Mouse (Mus musculus) midbrain, postnatal 0 days (tissue): ENCODE results near the gene Zfhx3. TPM values are rescaled to one million over a fixed set of nuclear protein-coding genes. Genes with fewer than 3 reads are reported as not detected.

Experiments used
- ATAC-seq: fragments of 200-750 bp; cut with Nextera tagmentation; 2 replicates; pipeline ENCODE4 v1.8.0; 2017; ENCODE audit warnings: moderate number of reproducible peaks, mild to moderate bottlenecking, moderate TSS enrichment, moderate library complexity; ENCODE audit not compliant: low FRiP score
- DNase-seq: peaks from one replicate; pipeline ENCODE4 v3.0.0-alpha.2; 2015; ENCODE audit warnings: low spot score
- H3K27ac ChIP-seq: fragments of 300-500 bp; sonication (generic); 2 replicates; pipeline ENCODE4 v1.5.1; 2014; ENCODE audit warnings: low read depth, mild to moderate bottlenecking, low read length, mixed read lengths
- H3K27me3 ChIP-seq: fragments of 300-500 bp; sonication (generic); 2 replicates; pipeline ENCODE4 v1.6.1; 2014; ENCODE audit warnings: low read length, control low read depth, mixed read lengths; ENCODE audit not compliant: insufficient read depth
- H3K36me3 ChIP-seq: fragments of 300-500 bp; sonication (generic); 2 replicates; pipeline ENCODE4 v1.6.1; 2014; ENCODE audit warnings: low read length, control low read depth, mixed read lengths; ENCODE audit not compliant: insufficient read depth
- H3K4me1 ChIP-seq: fragments of 300-500 bp; sonication (generic); 2 replicates; pipeline ENCODE4 v1.6.1; 2014; ENCODE audit warnings: mild to moderate bottlenecking, control low read depth, antibody characterized with exemption, low read length, mixed read lengths; ENCODE audit not compliant: insufficient read depth
- H3K4me2 ChIP-seq: fragments of 300-500 bp; sonication (generic); 2 replicates; pipeline ENCODE4 v1.6.1; 2014; ENCODE audit warnings: low read depth, mild to moderate bottlenecking, low read length, mixed read lengths; ENCODE audit not compliant: poor library complexity, severe bottlenecking
- H3K4me3 ChIP-seq: fragments of 300-500 bp; sonication (generic); 2 replicates; pipeline ENCODE4 v1.5.1; 2014; ENCODE audit warnings: low read depth, mild to moderate bottlenecking, low read length, moderate library complexity
- H3K9ac ChIP-seq: fragments of 300-500 bp; sonication (generic); replicated peaks from 2 replicates; pipeline ENCODE4 v1.6.1; 2014; ENCODE audit warnings: mild to moderate bottlenecking, low read length, moderate library complexity, mixed read lengths; ENCODE audit not compliant: poor library complexity, severe bottlenecking
- H3K9me3 ChIP-seq: fragments of 300-500 bp; sonication (generic); 2 replicates; pipeline ENCODE4 v1.6.1; 2016; ENCODE audit warnings: low read length, control low read depth
- CTCF ChIP-seq: IDR thresholded peaks from 2 replicates; pipeline ENCODE4 v1.5.1; 2016; ENCODE audit warnings: antibody characterized with exemption, mild to moderate bottlenecking
- WGBS: fragments of 180-500 bp; shearing (Covaris S2); extraction: QIAGEN DNeasy Blood & Tissue Kit; methylation state at CpG from one replicate; pipeline ENCODE4 v1.1.7; 2014; 5-methylcytosine and 5-hydroxymethylcytosine counted together
- polyA plus RNA-seq: library from polyadenylated mRNA; unstranded; fragments of >200 nt; fragmentation: Nextera tagmentation; extraction: Ambion mirVana; gene quantifications from 2 replicates; pipeline ENCODE4 v1.2.1, GENCODE M21; 2015
- total RNA-seq: library from RNA; depleted of rRNA; stranded (reverse); fragments of >200 nt; gene quantifications from 2 replicates; pipeline ENCODE4 v1.2.3, GENCODE M21; 2014

Zfhx3 gene
- total and polyA plus RNA-seq, 2 experiments from 2014 or later, result 33.1 to 44.5 TPM

- WGBS, result 15% methylated on average over 5 of the region's 5 CpGs
- H3K4me2 ChIP-seq, result peak overlapping the region; percentile 99
- peak overlapping the region; percentile 100 for H3K9ac ChIP-seq
- no peaks in the 10 kb centered on the region for H3K36me3 ChIP-seq
- no peaks in the 10 kb centered on the region for H3K27me3 ChIP-seq
- H3K9me3 ChIP-seq, result no peaks in the 10 kb centered on the region
- peak overlapping the region; percentile 91 for H3K4me3 ChIP-seq
- no peak for TF ChIP-seq CTCF
- peak overlapping the region; percentile 100 for H3K27ac ChIP-seq
- H3K4me1 ChIP-seq, result peaks cover 3% of the 10 kb centered on the region; the same call in 1 of the 2 replicates
- no peak for ATAC-seq
- no peak for DNase-seq
Measured at GRCm38 (mm10) chr8:108707576-108708281, 765.3 kb downstream of the Zfhx3 start.

- 29% methylated on average over 8 of the region's 8 CpGs for WGBS
- DNase-seq, result no peak
- no peaks in the 10 kb centered on the region for H3K36me3 ChIP-seq
- no peak for ATAC-seq
- H3K27me3 ChIP-seq, result no peaks in the 10 kb centered on the region
- peak overlapping the region; percentile 91; the same call in 1 of the 2 replicates for H3K4me3 ChIP-seq
- H3K4me2 ChIP-seq, result peak overlapping the region; percentile 99
- H3K9ac ChIP-seq, result peak overlapping the region; percentile 45
- no peak for TF ChIP-seq CTCF
- H3K27ac ChIP-seq, result peak overlapping the region; percentile 100
- no peaks in the 10 kb centered on the region for H3K9me3 ChIP-seq
- peaks cover 3% of the 10 kb centered on the region; the same call in 1 of the 2 replicates for H3K4me1 ChIP-seq
Measured at GRCm38 (mm10) chr8:108708833-108709387, 766.5 kb downstream of the Zfhx3 start.

- Histone ChIP-seq H3K4me3 (peak overlapping the region; percentile 91; the same call in 1 of the 2 replicates), H3K27ac (peak overlapping the region; percentile 100), H3K4me2 (peak overlapping the region; percentile 99), H3K4me1 (peaks cover 3% of the 10 kb centered on the region; the same call in 1 of the 2 replicates), H3K9ac (peak overlapping the region; percentile 45), H3K27me3 (no peaks in the 10 kb centered on the region), H3K36me3 (no peaks in the 10 kb centered on the region), H3K9me3 (no peaks in the 10 kb centered on the region)
- WGBS, result 31% methylated on average over 2 of the region's 2 CpGs
- no peak for DNase-seq
- no peak for TF ChIP-seq CTCF
- no peak for ATAC-seq
Measured at GRCm38 (mm10) chr8:108709441-108709840, 767.0 kb downstream of the Zfhx3 start.

- Histone ChIP-seq H3K9me3 (no peaks in the 10 kb centered on the region), H3K9ac (peak overlapping the region; percentile 94), H3K27me3 (no peaks in the 10 kb centered on the region), H3K4me1 (peaks cover 3% of the 10 kb centered on the region; the same call in 1 of the 2 replicates), H3K4me3 (peak overlapping the region; percentile 91), H3K27ac (peak overlapping the region; percentile 100), H3K4me2 (peak overlapping the region; percentile 99), H3K36me3 (no peaks in the 10 kb centered on the region)
- DNase-seq (no peak), ATAC-seq (no peak)
- WGBS, result 28% methylated on average over 13 of the region's 13 CpGs
- TF ChIP-seq CTCF, result no peak
Measured at GRCm38 (mm10) chr8:108709928-108710606, 767.6 kb downstream of the Zfhx3 start.

GRCm38 (mm10) chr8:108710607-108711489, 768.4 kb downstream of the Zfhx3 start:
- H3K4me3 ChIP-seq, result no peak overlapping the region; the same call in 1 of the 2 replicates
- no peak for TF ChIP-seq CTCF
- no peaks in the 10 kb centered on the region for H3K27me3 ChIP-seq
- 12% methylated on average over 8 of the region's 8 CpGs for WGBS
- H3K27ac ChIP-seq, result peak overlapping the region; percentile 100
- peaks cover 3% of the 10 kb centered on the region; the same call in 1 of the 2 replicates for H3K4me1 ChIP-seq
- peak overlapping the region; percentile 99 for H3K4me2 ChIP-seq
- ATAC-seq (no peak), DNase-seq (no peak)
- H3K36me3 ChIP-seq, result no peaks in the 10 kb centered on the region
- peak overlapping the region; percentile 94 for H3K9ac ChIP-seq
- H3K9me3 ChIP-seq, result no peaks in the 10 kb centered on the region
